Mouse (Mus musculus) hindbrain, embryonic 15.5 days (tissue): ENCODE data around the gene Cbwd1. TPM values are rescaled to one million over a fixed set of nuclear protein-coding genes. Genes with fewer than 3 reads are reported as not detected.

ENCODE experiments used
- ATAC-seq: fragments of 200-750 bp; cut with Nextera tagmentation; 2 replicates; pipeline ENCODE4 v1.8.0; 2017; ENCODE audit warnings: low read depth, moderate number of reproducible peaks, moderate TSS enrichment; ENCODE audit not compliant: low FRiP score
- H3K27ac ChIP-seq: fragments of 300-500 bp; sonication (generic); replicated peaks from 2 replicates; pipeline ENCODE4 v1.5.1; 2015; ENCODE audit warnings: mild to moderate bottlenecking, inconsistent platforms
- H3K27me3 ChIP-seq: fragments of 300-500 bp; sonication (generic); 2 replicates; pipeline ENCODE4 v1.6.1; 2015; ENCODE audit warnings: control low read depth, inconsistent platforms
- H3K36me3 ChIP-seq: fragments of 300-500 bp; sonication (generic); 2 replicates; pipeline ENCODE4 v1.6.1; 2015; ENCODE audit warnings: control low read depth, inconsistent platforms
- H3K4me1 ChIP-seq: fragments of 300-500 bp; sonication (generic); replicated peaks from 2 replicates; pipeline ENCODE4 v1.6.1; 2015; ENCODE audit warnings: control low read depth, inconsistent platforms
- H3K4me2 ChIP-seq: fragments of 300-500 bp; sonication (generic); 2 replicates; pipeline ENCODE4 v1.6.1; 2015; ENCODE audit warnings: moderate library complexity, mild to moderate bottlenecking, inconsistent platforms
- H3K4me3 ChIP-seq: fragments of 300-500 bp; sonication (generic); 2 replicates; pipeline ENCODE4 v1.5.1; 2015; ENCODE audit warnings: mild to moderate bottlenecking, inconsistent platforms
- H3K9ac ChIP-seq: fragments of 300-500 bp; sonication (generic); 2 replicates; pipeline ENCODE4 v1.6.1; 2015; ENCODE audit warnings: inconsistent platforms
- H3K9me3 ChIP-seq: fragments of 300-500 bp; sonication (generic); 2 replicates; pipeline ENCODE4 v1.6.1; 2016; ENCODE audit warnings: control low read depth, inconsistent platforms
- WGBS: fragments of 180-500 bp; shearing (Covaris S2); methylation state at CpG from one replicate; pipeline ENCODE4 v1.1.7; 2015; 5-methylcytosine and 5-hydroxymethylcytosine counted together
- polyA plus RNA-seq: library from polyadenylated mRNA; unstranded; fragments of >200 nt; fragmentation: Nextera tagmentation; extraction: Ambion mirVana; gene quantifications from 2 replicates; pipeline ENCODE4 v1.2.1, GENCODE M21; 2015

Gene Cbwd1
- polyA plus RNA-seq = 12.5 and 14.5 TPM in 2 replicates

GRCm38 (mm10) chr19:24961172-24961962 is at the start of gene Cbwd1:
Gene Cbwd1, minus strand, starts transcription at chr19:24961610.
- H3K27me3 ChIP-seq = no peaks in the 10 kb centered on the region
- peak within 1 kb of the TSS; percentile 73 for H3K4me2 ChIP-seq
- peak within 1 kb of the TSS; percentile 23; the same call in 1 of the 2 replicates for H3K27ac ChIP-seq
- H3K4me3 ChIP-seq = peak within 1 kb of the TSS; percentile 58
- no peaks in the 10 kb centered on the region for H3K9me3 ChIP-seq
- under 1% methylated on average over 36 of the region's 36 CpGs for WGBS
- peaks cover 12% of the 10 kb centered on the region for H3K4me1 ChIP-seq
- H3K9ac ChIP-seq = peak within 1 kb of the TSS; percentile 50
- 0 out of 2 replicates have a peak, but pooled peaks cover under 1% of the 10 kb centered on the region for H3K36me3 ChIP-seq
- peak; percentile 100 for ATAC-seq

DNA sequence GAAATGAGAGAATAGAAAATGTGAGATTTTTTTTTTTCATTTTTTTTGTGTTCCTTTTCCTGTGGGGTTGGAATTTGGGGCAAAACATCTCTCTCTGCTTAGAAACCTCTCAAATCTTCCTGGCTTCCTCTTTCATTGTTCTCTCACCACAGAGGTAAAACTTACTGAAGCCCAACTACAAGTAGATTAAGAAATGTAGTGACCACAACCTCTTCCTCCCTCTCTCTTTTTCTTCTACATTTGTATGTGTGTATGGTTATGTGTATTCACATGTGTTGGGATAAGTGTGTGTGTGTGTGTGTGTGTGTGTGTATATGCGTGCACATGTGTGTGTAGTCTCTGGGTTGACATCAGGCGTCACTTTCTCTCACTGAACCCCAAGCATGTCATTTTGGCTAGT is 47.1 kb upstream of the Cbwd1 start:
- no peak for ATAC-seq
- no peaks in the 10 kb centered on the region for H3K36me3 ChIP-seq
- no peak overlapping the region for H3K9ac ChIP-seq
- H3K27ac ChIP-seq = no peak overlapping the region
- 84% methylated on average over 2 of the region's 2 CpGs for WGBS
- no peak overlapping the region for H3K4me3 ChIP-seq
- no peak overlapping the region for H3K4me2 ChIP-seq
- H3K9me3 ChIP-seq = no peaks in the 10 kb centered on the region
- no peaks in the 10 kb centered on the region for H3K27me3 ChIP-seq
- H3K4me1 ChIP-seq = 0 out of 2 replicates have a peak, but pooled peaks cover 3% of the 10 kb centered on the region

GRCm38 (mm10) chr19:25006686-25007085 is 45.3 kb upstream of the Cbwd1 start:
- no peak overlapping the region for H3K4me3 ChIP-seq
- WGBS = 84% methylated on average over 1 of the region's 1 CpGs
- no peak overlapping the region for H3K27ac ChIP-seq
- no peak overlapping the region for H3K4me2 ChIP-seq
- H3K9ac ChIP-seq = no peak overlapping the region
- 0 out of 2 replicates have a peak, but pooled peaks cover 3% of the 10 kb centered on the region for H3K4me1 ChIP-seq
- H3K27me3 ChIP-seq = peaks cover 6% of the 10 kb centered on the region
- no peaks in the 10 kb centered on the region for H3K9me3 ChIP-seq
- ATAC-seq = no peak
- no peaks in the 10 kb centered on the region for H3K36me3 ChIP-seq

GRCm38 (mm10) chr19:25003810-25004209 is 42.4 kb upstream of the Cbwd1 start:
- Histone ChIP-seq H3K36me3 (no peaks in the 10 kb centered on the region), H3K9me3 (no peaks in the 10 kb centered on the region), H3K4me1 (peaks cover 10% of the 10 kb centered on the region), H3K27me3 (peaks cover 33% of the 10 kb centered on the region), H3K27ac (no peak overlapping the region), H3K9ac (no peak overlapping the region), H3K4me3 (no peak overlapping the region), H3K4me2 (no peak overlapping the region)
- WGBS = 60% methylated on average over 4 of the region's 4 CpGs
- ATAC-seq = no peak

- no peak overlapping the region for H3K9ac ChIP-seq
- 72% methylated on average over 3 of the region's 3 CpGs for WGBS
- ATAC-seq = no peak
- no peak overlapping the region for H3K27ac ChIP-seq
- no peak overlapping the region for H3K4me2 ChIP-seq
- no peaks in the 10 kb centered on the region for H3K36me3 ChIP-seq
- peaks cover 10% of the 10 kb centered on the region for H3K4me1 ChIP-seq
- H3K9me3 ChIP-seq = no peaks in the 10 kb centered on the region
- peaks cover 41% of the 10 kb centered on the region for H3K27me3 ChIP-seq
- no peak overlapping the region for H3K4me3 ChIP-seq
Observed at GRCm38 (mm10) chr19:25002828-25003227, 41.4 kb upstream of the Cbwd1 start.

GRCm38 (mm10) chr19:25002032-25002431 is 40.6 kb upstream of the Cbwd1 start:
- Histone ChIP-seq H3K4me3 (no peak overlapping the region), H3K4me2 (no peak overlapping the region), H3K9ac (no peak overlapping the region), H3K27me3 (peaks cover 47% of the 10 kb centered on the region), H3K27ac (no peak overlapping the region), H3K9me3 (no peaks in the 10 kb centered on the region), H3K36me3 (no peaks in the 10 kb centered on the region), H3K4me1 (peaks cover 10% of the 10 kb centered on the region)
- WGBS = 90% methylated on average over 6 of the region's 6 CpGs
- ATAC-seq = no peak

GRCm38 (mm10) chr19:25000153-25000552 is 38.7 kb upstream of the Cbwd1 start:
- WGBS = 38% methylated on average over 9 of the region's 9 CpGs
- H3K27me3 ChIP-seq = peaks cover 48% of the 10 kb centered on the region

GRCm38 (mm10) chr19:24999201-24999886 is 37.9 kb upstream of the Cbwd1 start, which contains the start of gene Dock8:
Gene Dock8, plus strand, starts transcription at chr19:24999534.
- Histone ChIP-seq H3K36me3 (no peaks in the 10 kb centered on the region), H3K4me3 (peak within 1 kb of the TSS; percentile 57), H3K4me2 (peak within 1 kb of the TSS; percentile 98), H3K9me3 (no peaks in the 10 kb centered on the region), H3K9ac (peak within 1 kb of the TSS; percentile 31; the same call in 1 of the 2 replicates), H3K4me1 (peaks cover 10% of the 10 kb centered on the region), H3K27ac (no peak within 1 kb of the TSS), H3K27me3 (peaks cover 48% of the 10 kb centered on the region)
- under 1% methylated on average over 106 of the region's 109 CpGs for WGBS
- ATAC-seq = peak; percentile 42

More at GRCm38 (mm10) chr19:25000153-25000552, 38.7 kb upstream of the Cbwd1 start:
- Histone ChIP-seq H3K4me3 (peak overlapping the region; percentile 57), H3K9me3 (no peaks in the 10 kb centered on the region), H3K36me3 (no peaks in the 10 kb centered on the region), H3K9ac (no peak overlapping the region), H3K27ac (no peak overlapping the region), H3K4me1 (peaks cover 10% of the 10 kb centered on the region), H3K4me2 (peak overlapping the region; percentile 98)
- no peak for ATAC-seq

DNA sequence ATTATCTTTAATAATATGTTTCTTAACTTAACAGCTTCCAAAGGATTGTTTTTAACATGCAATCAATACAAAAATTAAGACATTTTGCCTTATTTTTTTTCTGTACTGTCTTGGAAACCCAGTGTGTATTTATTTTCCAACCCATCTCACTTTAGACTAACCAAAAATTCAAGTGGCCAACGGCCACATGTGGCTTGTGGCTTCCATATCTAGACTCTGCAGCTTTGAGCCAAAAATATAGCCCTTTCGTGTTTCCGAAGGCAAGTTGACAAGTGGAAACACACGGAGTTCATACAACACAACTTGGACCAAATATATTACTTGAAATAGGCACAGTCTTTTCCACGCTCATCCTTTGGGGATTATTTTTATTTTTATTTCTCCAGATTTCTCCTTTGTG is 37.2 kb upstream of the Cbwd1 start:
- peak overlapping the region; percentile 98 for H3K4me2 ChIP-seq
- WGBS = 80% methylated on average over 5 of the region's 5 CpGs

DNA sequence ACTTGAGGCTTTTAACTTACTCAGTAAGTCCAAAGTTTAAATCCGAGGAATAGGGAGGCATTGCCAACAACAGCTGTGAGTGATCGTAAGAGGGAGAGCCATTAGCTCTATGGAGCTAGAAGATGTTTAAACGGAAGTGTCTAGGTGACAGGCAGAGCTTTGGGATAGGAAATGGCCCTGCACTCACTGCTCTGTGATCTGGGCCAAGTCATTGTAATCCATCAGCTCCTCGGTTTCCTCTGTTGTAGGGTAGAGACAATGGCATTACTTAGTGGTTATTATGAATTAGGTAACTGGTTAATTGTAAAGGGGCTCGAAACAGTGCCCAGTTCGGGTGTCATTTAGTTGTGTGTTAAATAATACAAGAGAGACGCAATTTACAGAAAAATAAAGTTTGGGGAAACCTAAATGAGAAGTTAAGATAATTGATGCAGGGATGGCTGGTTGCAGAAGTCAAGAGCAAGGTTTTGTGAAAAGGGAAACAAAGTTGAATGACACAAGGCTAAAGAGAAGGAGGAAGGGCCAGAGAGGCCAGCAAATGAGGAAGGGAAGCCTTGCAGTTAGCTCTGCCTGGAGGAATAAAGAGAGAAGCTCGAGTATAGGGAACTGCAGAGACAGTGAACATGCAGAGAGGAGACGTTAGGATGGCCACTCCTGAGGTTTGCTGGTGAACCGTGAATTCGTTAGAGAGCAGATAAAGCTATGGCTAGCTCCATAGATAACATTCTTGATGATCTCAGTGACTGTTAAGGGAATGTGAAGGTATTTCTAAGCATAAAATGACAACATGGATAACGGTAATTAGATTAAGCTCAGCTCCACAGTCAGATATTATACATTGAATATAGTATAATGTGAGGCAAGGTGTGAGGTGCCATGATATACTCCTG is 35.6 kb upstream of the Cbwd1 start:
- H3K4me1 ChIP-seq = peaks cover 7% of the 10 kb centered on the region
- H3K27me3 ChIP-seq = peaks cover 46% of the 10 kb centered on the region
- no peak overlapping the region for H3K4me3 ChIP-seq
- 74% methylated on average over 12 of the region's 12 CpGs for WGBS
- no peak overlapping the region for H3K4me2 ChIP-seq
- H3K36me3 ChIP-seq = no peaks in the 10 kb centered on the region
- H3K9me3 ChIP-seq = no peaks in the 10 kb centered on the region
- no peak overlapping the region for H3K27ac ChIP-seq
- no peak overlapping the region for H3K9ac ChIP-seq
- no peak for ATAC-seq

More for the DNA sequence above, 37.2 kb upstream of the Cbwd1 start:
- Histone ChIP-seq H3K4me1 (peaks cover 7% of the 10 kb centered on the region), H3K4me3 (peak overlapping the region; percentile 57; the same call in 1 of the 2 replicates), H3K9me3 (no peaks in the 10 kb centered on the region), H3K27me3 (peaks cover 48% of the 10 kb centered on the region), H3K36me3 (no peaks in the 10 kb centered on the region), H3K27ac (no peak overlapping the region), H3K9ac (no peak overlapping the region)
- ATAC-seq = no peak

DNA sequence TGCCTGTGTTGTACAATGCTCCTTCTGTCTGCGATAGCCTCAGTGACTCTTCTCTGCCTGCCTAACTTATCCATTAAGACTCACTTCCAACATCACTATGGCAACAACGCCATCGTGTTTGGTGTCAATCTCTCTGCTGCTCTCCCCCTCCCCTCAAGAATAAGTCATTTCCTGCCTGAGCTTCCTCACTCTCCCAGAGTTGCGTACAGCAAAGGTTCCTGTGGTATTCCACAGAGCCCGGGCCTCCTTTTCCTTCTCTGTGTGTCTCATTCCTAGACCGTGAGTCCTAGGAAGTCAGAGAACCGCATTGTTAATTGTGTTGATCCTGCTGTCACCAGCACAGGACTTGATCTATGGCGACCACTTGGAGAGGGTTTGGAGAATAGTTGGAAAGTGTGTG is 33.5 kb upstream of the Cbwd1 start:
- no peak for ATAC-seq
- H3K4me2 ChIP-seq = no peak overlapping the region
- no peak overlapping the region for H3K27ac ChIP-seq
- no peak overlapping the region for H3K9ac ChIP-seq
- H3K36me3 ChIP-seq = no peaks in the 10 kb centered on the region
- H3K27me3 ChIP-seq = peaks cover 24% of the 10 kb centered on the region
- peaks cover 4% of the 10 kb centered on the region for H3K4me1 ChIP-seq
- 41% methylated on average over 8 of the region's 8 CpGs for WGBS
- no peak overlapping the region for H3K4me3 ChIP-seq
- H3K9me3 ChIP-seq = no peaks in the 10 kb centered on the region
